ENCODE assay signal across 14 mouse cellular contexts in genomic region chr6:93838398-93838797, GRCm38 (mm10).
"Had no signal": no experiment of that assay in that cellular context is flagged by ENCODE, and none has a peak within 500 bp of the region (broad histone marks: within the 10 kb centered on the region; RNA-seq: fewer than 3 reads in every experiment).

No protein-coding gene starts in this region.

- H3K4me3 ChIP-seq: kidney, embryonic 15.5 days; left cerebral cortex, adult 2 months; limb, embryonic 12.5 days; limb, embryonic 15.5 days; lung, embryonic 15.5 days had no signal

- ATAC-seq: liver, postnatal 0 days had no signal

- DNase-seq: kidney, postnatal 10 days; kidney, postnatal 36 days; layer of hippocampus, postnatal 36 days; liver, postnatal 0 days; lung, postnatal 10 days; lung, postnatal 4 days; midbrain, embryonic 14.5 days; thymus, adult 18-20 months; thymus, postnatal 36 days had no signal

- H3K4me1 ChIP-seq: kidney, embryonic 15.5 days; limb, embryonic 15.5 days had no signal
